Mouse (Mus musculus) liver, postnatal 0 days (tissue): ENCODE data around the gene Pygb.

Source experiments
- CTCF ChIP-seq: sonication (generic); IDR thresholded peaks from 2 replicates; pipeline ENCODE4 v1.5.1; 2016; ENCODE audit warnings: antibody characterized with exemption, low read depth
- EP300 ChIP-seq: IDR thresholded peaks from 2 replicates; pipeline ENCODE4 v1.6.1; 2016; ENCODE audit warnings: antibody characterized with exemption, low read depth, mild to moderate bottlenecking

GRCm38 (mm10) chr2:150859709-150860470 is 73.4 kb downstream of the Pygb start:
- TF ChIP-seq CTCF (no peak), EP300 (no peak)
